Mouse (Mus musculus) stomach, embryonic 15.5 days (tissue): ENCODE data around the gene Hist2h2be. TPM values are rescaled to one million over a fixed set of nuclear protein-coding genes. Genes with fewer than 3 reads are reported as not detected.
"Not testable (repeated sequence)": the region's sequence is repeated elsewhere in the genome, so short reads cannot be mapped to it uniquely, and the experiment has no call there.

Experiments
- ATAC-seq: fragments of 200-750 bp; cut with Nextera tagmentation; 2 replicates; pipeline ENCODE4 v1.8.0; 2017; ENCODE audit warnings: low read depth, moderate number of reproducible peaks, moderate TSS enrichment; ENCODE audit not compliant: insufficient read depth, low FRiP score
- H3K27ac ChIP-seq: fragments of 300-500 bp; sonication (generic); 2 replicates; pipeline ENCODE4 v1.5.1; 2015; ENCODE audit warnings: mild to moderate bottlenecking, inconsistent platforms
- H3K27me3 ChIP-seq: fragments of 300-500 bp; sonication (generic); replicated peaks from 2 replicates; pipeline ENCODE4 v1.6.1; 2015; ENCODE audit warnings: inconsistent platforms
- H3K36me3 ChIP-seq: fragments of 300-500 bp; sonication (generic); 2 replicates; pipeline ENCODE4 v1.6.1; 2015; ENCODE audit warnings: inconsistent platforms
- H3K4me1 ChIP-seq: fragments of 300-500 bp; sonication (generic); 2 replicates; pipeline ENCODE4 v1.6.1; 2015; ENCODE audit warnings: inconsistent platforms
- H3K4me2 ChIP-seq: fragments of 300-500 bp; sonication (generic); 2 replicates; pipeline ENCODE4 v1.6.1; 2015; ENCODE audit warnings: mild to moderate bottlenecking, inconsistent platforms
- H3K4me3 ChIP-seq: fragments of 300-500 bp; sonication (generic); replicated peaks from 2 replicates; pipeline ENCODE4 v1.5.1; 2015; ENCODE audit warnings: inconsistent platforms
- H3K9ac ChIP-seq: fragments of 300-500 bp; sonication (generic); 2 replicates; pipeline ENCODE4 v1.6.1; 2015; ENCODE audit warnings: inconsistent platforms
- H3K9me3 ChIP-seq: fragments of 300-500 bp; sonication (generic); 2 replicates; pipeline ENCODE4 v1.6.1; 2016; ENCODE audit warnings: inconsistent platforms
- WGBS: fragments of 180-500 bp; shearing (Covaris S2); methylation state at CpG from one replicate; pipeline ENCODE4 v1.1.7; 2015; 5-methylcytosine and 5-hydroxymethylcytosine counted together
- polyA plus RNA-seq: library from polyadenylated mRNA; unstranded; fragments of >200 nt; fragmentation: Nextera tagmentation; extraction: Ambion mirVana; gene quantifications from 2 replicates; pipeline ENCODE4 v1.2.1, GENCODE M21; 2015

The Hist2h2be gene
- polyA plus RNA-seq, 1 experiment from 2014 or later: 8.0 TPM

DNA sequence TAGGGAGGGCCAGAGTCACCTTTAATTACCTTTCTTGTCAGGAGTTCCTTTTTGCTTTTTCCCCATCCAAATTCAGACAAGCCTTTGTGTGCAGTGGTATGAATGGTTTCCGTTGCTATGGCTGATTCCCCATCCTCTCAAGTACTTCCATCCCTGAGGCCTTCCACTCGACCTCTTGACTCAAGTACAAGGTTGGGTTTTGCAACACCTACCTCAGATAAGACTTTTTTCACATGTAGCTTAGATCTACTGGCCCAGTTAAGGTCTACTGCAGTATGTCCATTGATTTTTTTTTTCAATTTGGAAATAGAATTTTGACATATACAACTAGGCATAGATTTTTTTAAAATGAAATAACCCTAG, 10.8 kb downstream of the Hist2h2be start:
- no peak overlapping the region for H3K4me3 ChIP-seq
- WGBS: 61% methylated on average over 2 of the region's 2 CpGs
- no peaks in the 10 kb centered on the region for H3K27me3 ChIP-seq
- no peaks in the 10 kb centered on the region for H3K36me3 ChIP-seq
- ATAC-seq: no peak
- H3K27ac ChIP-seq: no peak overlapping the region
- no peaks in the 10 kb centered on the region for H3K9me3 ChIP-seq
- no peak overlapping the region for H3K9ac ChIP-seq
- H3K4me2 ChIP-seq: no peak overlapping the region
- H3K4me1 ChIP-seq: peaks cover under 1% of the 10 kb centered on the region

DNA sequence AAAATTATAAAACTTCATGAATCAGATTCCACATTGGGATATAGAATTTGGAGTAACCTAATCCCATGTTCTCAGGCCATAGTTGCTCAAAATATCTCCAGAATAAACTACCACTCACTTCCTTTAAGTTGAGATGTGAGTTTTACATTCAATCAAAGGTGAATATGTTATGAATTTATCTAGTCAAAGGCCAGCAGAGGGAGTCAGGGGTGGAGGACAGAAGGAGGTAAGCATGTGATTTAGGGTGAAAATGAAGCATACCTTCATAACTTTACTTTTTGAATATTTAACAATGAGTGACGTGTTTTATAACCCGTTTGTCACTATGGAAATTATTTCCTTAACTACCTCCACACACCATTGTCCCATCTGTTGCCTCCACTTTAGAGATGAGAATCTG, 14.0 kb downstream of the Hist2h2be start:
- Histone ChIP-seq H3K4me3 (no peak overlapping the region), H3K9ac (no peak overlapping the region), H3K27me3 (no peaks in the 10 kb centered on the region), H3K4me1 (peaks cover 8% of the 10 kb centered on the region), H3K9me3 (no peaks in the 10 kb centered on the region), H3K36me3 (no peaks in the 10 kb centered on the region), H3K4me2 (no peak overlapping the region), H3K27ac (no peak overlapping the region)
- WGBS: 87% methylated on average over 2 of the region's 2 CpGs
- ATAC-seq: no peak

DNA sequence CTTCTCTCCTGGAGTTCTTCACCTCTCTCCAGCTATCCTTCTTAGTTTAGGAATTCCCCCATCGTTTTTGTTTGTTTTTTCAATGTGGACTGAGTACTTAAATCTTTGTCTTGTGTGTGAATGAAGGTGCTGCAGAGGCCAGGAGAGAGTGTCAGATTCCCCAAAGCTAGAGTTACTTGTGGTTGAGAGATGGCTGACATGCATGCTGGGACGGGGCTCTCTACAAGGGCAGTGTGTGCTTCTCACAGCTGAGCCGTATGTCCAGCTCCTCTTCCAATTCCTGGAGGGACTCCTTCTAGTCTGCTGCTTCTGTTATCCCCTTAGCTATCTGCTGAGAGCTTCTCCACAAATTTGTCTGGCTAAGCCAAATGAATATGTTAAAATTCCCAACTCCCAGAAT, 14.9 kb downstream of the Hist2h2be start:
- Histone ChIP-seq H3K4me2 (no peak overlapping the region), H3K4me3 (no peak overlapping the region), H3K27me3 (no peaks in the 10 kb centered on the region), H3K4me1 (peaks cover 8% of the 10 kb centered on the region), H3K9me3 (no peaks in the 10 kb centered on the region), H3K36me3 (no peaks in the 10 kb centered on the region), H3K27ac (no peak overlapping the region), H3K9ac (no peak overlapping the region)
- ATAC-seq: no peak
- WGBS: 58% methylated on average over 3 of the region's 3 CpGs

DNA sequence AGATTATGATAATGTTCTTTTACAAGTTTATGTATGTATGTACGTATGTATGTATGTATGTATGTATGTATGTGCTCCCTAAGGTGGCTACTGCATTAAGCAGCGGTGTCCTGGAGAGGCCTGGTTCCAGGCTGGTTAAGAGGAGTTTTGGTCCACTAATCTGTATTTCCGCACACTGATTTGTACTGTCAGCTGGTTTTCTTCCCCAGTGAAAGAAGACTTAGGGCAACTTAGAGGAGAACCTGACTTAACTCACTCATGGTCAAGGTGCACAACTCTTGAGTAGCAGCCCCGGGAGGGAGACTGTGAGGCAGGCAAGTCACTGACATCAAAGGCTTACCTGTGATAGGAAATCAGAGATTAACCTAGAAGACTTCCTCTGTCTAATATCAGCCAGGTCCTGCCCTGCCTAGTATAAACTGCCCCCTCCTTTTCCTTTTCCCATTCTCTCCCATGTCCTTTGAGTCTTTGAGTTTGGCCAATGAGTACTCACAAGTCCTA, 16.0 kb downstream of the Hist2h2be start:
- peak overlapping the region; percentile 52; the same call in 1 of the 2 replicates for H3K9ac ChIP-seq
- peak overlapping the region; percentile 76 for H3K27ac ChIP-seq

DNA sequence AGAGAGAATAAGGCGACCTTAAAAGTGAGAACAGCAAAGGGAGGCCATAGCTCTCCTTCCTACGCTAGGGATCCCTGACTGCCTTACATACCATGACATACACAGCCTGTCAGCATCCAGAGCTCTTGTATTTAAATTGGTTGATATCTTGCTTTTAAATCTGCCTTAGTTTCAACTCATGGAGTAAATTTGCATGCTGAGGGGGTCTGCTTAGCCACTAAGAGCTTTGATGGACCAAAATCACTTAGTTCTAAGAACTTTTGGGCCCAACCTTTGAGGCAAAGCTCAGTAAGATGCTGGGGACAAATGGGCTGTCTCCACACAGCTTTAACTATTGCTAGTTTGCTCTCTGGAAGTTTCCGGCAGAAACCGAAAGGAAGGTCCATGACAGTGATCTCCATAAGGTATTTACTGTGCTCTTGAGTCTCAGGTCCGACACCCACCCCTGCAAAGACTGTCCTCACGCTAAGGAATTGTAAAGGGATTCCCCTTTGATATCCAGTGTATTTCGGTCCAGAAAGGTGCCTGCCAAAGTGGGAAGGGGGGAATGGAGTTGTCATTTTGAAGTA, 16.5 kb downstream of the Hist2h2be start:
- ATAC-seq: no peak
- peaks cover 8% of the 10 kb centered on the region for H3K4me1 ChIP-seq
- H3K27me3 ChIP-seq: no peaks in the 10 kb centered on the region
- H3K36me3 ChIP-seq: no peaks in the 10 kb centered on the region
- peak overlapping the region; percentile 54 for H3K4me2 ChIP-seq
- H3K4me3 ChIP-seq: peak overlapping the region; percentile 44
- H3K9me3 ChIP-seq: no peaks in the 10 kb centered on the region
- peak overlapping the region; percentile 52 for H3K9ac ChIP-seq
- 16% methylated on average over 7 of the region's 7 CpGs for WGBS
- peak overlapping the region; percentile 76 for H3K27ac ChIP-seq

More for the DNA sequence above, 16.0 kb downstream of the Hist2h2be start:
- H3K9me3 ChIP-seq: no peaks in the 10 kb centered on the region
- no peaks in the 10 kb centered on the region for H3K27me3 ChIP-seq
- H3K4me2 ChIP-seq: peak overlapping the region; percentile 54
- ATAC-seq: no peak
- no peaks in the 10 kb centered on the region for H3K36me3 ChIP-seq
- WGBS: 69% methylated on average over 4 of the region's 4 CpGs
- H3K4me3 ChIP-seq: peak overlapping the region; percentile 44
- H3K4me1 ChIP-seq: peaks cover 8% of the 10 kb centered on the region

DNA sequence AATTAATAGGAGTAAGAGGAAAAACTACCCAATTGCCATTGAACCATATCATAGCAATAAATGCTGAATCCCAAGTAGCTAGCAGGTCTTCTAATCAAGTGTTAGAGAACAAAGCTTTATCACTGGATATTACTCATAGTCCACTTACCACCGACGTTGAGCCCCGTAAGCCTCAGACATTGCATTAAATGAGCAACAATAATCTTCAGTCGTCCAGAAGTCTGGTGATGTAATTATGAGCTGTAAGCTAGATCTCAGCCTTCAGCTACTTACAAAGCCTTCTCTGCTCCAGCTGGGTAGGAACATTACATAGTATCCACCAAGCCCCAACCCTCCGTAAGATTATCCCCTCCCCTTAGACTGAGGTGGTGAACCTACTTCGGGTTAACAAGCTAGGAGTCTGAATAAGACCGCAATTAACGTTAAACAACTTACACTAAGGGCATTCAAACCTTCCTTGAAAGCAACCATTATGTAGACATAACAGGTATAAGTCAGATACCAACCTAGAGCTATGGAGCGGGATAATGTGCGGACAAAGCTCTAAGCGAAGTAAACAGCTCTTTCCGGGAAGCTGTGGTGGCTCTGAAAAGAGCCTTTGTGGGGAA, 17.1 kb downstream of the Hist2h2be start:
- Histone ChIP-seq H3K4me1 (peaks cover 8% of the 10 kb centered on the region), H3K4me3 (peak overlapping the region; percentile 44), H3K36me3 (no peaks in the 10 kb centered on the region), H3K4me2 (peak overlapping the region; percentile 54), H3K9ac (peak overlapping the region; percentile 52), H3K27ac (peak overlapping the region; percentile 76), H3K9me3 (no peaks in the 10 kb centered on the region), H3K27me3 (no peaks in the 10 kb centered on the region)
- WGBS: under 1% methylated on average over 12 of the region's 12 CpGs
- no peak for ATAC-seq

DNA sequence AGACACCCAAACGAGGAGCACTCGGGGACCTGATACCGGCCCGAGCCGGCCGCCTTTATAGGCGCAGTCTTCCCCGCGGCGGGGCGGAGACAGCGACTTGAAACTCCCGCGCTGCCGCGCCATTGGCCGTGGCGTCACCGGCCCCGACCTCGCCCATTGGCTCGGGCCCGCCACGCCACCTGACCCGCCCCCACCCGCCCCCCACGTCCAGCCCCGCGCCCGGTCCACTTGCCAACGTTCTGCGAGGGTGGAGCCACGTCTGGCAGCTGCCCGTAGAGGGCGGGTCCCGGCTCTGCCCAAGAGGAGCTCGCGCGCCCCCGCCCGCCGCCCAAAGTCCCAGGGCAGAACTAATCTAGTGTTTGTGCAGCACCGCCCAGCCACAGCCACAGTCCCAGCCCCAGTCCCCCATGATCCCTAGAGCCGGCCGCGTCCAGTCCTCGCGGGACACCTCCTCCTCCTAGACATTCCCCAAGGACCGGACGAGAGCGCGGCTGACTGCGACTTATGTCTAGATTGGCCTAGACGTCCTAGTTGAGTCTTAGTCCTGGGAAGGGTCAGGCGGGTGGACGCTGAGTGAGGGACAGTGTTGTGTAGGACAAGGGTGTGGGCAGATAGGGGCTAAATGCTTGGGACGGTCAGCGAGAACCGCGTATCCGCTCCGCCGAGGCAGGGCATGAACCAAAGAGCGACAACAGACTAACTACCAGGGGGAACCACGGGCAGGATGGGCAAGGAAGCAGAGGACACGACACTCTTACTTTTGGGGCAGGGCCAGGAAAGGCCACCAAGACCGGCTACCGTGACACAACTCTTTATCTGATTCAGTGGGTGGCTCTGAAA, 18.3 kb downstream of the Hist2h2be start, which contains the start of gene Hist2h3c2:
Hist2h3c2 (minus strand) TSS at position 174 of the 840 bp plus-strand sequence.
- H3K9me3 ChIP-seq, H3K36me3 ChIP-seq, H3K27me3 ChIP-seq: not testable (repeated sequence)
- ATAC-seq: peak; percentile 91
- Histone ChIP-seq H3K4me2 (peak within 1 kb of the TSS; percentile 54), H3K27ac (peak within 1 kb of the TSS; percentile 76), H3K4me3 (peak within 1 kb of the TSS; percentile 44), H3K9ac (peak within 1 kb of the TSS; percentile 52), H3K4me1 (peaks cover 18% of the 10 kb centered on the region)
- WGBS: 0% methylated on average over 28 of the region's 68 CpGs

DNA sequence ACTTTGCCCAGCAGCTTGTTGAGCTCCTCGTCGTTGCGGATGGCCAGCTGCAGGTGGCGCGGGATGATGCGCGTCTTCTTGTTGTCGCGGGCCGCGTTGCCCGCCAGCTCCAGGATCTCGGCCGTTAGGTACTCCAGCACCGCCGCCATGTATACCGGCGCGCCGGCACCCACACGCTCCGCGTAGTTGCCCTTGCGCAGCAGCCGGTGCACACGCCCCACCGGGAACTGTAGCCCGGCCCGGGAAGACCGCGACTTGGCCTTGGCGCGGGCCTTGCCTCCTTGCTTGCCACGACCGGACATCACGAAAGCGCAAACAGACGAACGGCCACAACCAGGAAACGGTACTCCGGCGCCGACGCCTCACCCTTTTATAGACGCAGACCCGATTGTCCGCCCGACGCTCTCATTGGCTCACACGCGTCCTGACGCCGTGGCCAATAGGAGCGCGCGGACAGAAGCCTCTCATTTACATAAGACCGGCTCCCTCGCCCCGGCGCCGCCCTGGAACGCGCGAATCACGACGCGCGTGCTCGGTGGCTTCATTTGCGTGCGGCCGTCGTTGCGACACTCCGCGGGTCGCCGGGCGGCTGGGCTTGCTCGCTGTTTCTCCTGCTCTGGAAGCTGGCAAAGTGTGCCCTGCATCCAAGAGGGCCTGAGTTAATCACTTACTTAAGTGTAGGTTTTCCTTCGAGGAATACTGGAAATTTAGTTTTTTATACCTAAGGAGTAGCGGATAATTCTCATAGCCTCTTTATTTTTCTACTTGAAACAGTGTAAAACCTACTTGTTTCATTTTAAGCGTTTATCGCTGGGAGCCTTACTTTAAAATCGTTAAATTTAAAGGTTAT, 19.3 kb downstream of the Hist2h2be start, which contains the start of gene Hist2h2aa2:
Hist2h2aa2 (minus strand) TSS at position 328 of the 850 bp plus-strand sequence.
- peak within 1 kb of the TSS; percentile 90 for H3K27ac ChIP-seq
- ATAC-seq: peak; percentile 82
- H3K4me2 ChIP-seq: peak within 1 kb of the TSS; percentile 45
- not testable (repeated sequence) for H3K9me3 ChIP-seq, H3K36me3 ChIP-seq, H3K9ac ChIP-seq, H3K27me3 ChIP-seq
- peak within 1 kb of the TSS; percentile 33 for H3K4me3 ChIP-seq
- 2% methylated on average over 48 of the region's 85 CpGs for WGBS
- H3K4me1 ChIP-seq: peaks cover 21% of the 10 kb centered on the region

DNA sequence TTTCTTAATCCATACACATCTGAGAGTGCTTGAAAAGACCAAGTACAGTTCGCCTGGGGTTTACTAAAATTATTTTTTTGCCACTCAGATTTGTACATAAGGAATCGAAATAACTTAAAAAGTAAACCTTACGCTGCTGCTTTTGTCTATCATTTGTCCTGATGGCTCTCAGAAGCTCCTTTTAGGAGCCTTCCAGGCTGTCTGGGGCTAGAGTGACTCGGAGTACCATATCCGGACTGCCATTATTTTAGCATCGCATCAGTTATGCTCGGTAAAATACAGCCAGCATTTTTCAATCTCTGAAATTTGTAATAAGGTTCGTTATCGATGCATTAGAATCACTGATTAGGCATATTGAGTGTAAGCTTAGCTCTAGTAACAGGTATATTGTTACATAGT, 19.9 kb downstream of the Hist2h2be start:
- H3K4me1 ChIP-seq: peaks cover 21% of the 10 kb centered on the region
- no peaks in the 10 kb centered on the region for H3K27me3 ChIP-seq
- H3K27ac ChIP-seq: peak overlapping the region; percentile 90
- H3K36me3 ChIP-seq: no peaks in the 10 kb centered on the region
- H3K9ac ChIP-seq: no peak overlapping the region
- H3K4me3 ChIP-seq: no peak overlapping the region
- H3K9me3 ChIP-seq: no peaks in the 10 kb centered on the region
- no peak for ATAC-seq
- H3K4me2 ChIP-seq: peak overlapping the region; percentile 45; the same call in 1 of the 2 replicates
- 75% methylated on average over 9 of the region's 9 CpGs for WGBS

DNA sequence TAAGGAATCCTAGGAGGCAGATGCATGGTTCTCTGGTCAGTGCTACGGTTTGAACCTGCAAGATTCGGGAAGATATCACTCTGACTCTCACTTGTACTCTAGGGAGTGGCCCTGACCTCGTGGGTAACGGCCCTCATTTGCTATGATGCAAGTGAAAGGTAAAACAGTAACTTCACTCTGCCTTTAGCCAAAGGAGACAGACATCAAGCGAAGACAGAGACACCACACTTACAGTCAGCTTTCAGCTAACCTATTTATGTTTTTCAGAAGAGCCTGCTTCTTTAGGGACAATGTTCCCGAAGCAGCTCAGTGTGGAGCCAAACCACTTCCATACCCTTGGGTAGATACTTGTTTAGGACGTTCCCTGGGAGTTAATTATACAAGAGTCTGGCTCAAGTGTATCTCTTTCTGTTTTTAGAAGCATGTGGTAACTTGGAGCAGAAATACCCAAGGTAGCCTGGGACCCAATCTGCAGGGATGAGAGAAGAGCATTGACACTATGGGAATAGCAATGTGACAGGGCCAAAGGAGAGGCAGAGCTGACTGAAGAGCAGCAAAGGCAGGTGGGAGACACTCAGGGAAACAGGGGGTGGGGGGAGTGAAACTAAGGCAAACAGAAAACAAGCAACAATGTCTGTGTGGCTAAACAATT, 23.1 kb downstream of the Hist2h2be start:
- no peaks in the 10 kb centered on the region for H3K9me3 ChIP-seq
- H3K4me1 ChIP-seq: peaks cover 17% of the 10 kb centered on the region; the same call in 1 of the 2 replicates
- 73% methylated on average over 7 of the region's 7 CpGs for WGBS
- no peak for ATAC-seq
- H3K4me3 ChIP-seq: peak overlapping the region; percentile 52; the same call in 1 of the 2 replicates
- no peaks in the 10 kb centered on the region for H3K27me3 ChIP-seq
- no peak overlapping the region; the same call in 1 of the 2 replicates for H3K9ac ChIP-seq
- peak overlapping the region; percentile 57 for H3K4me2 ChIP-seq
- H3K27ac ChIP-seq: peak overlapping the region; percentile 99
- no peaks in the 10 kb centered on the region for H3K36me3 ChIP-seq
